Mouse (Mus musculus) heart, embryonic 12.5 days (tissue): ENCODE measurements around the gene Rftn2. TPM values are rescaled to one million over a fixed set of nuclear protein-coding genes. Genes with fewer than 3 reads are reported as not detected.

Experiments used
- ATAC-seq: fragments of 200-750 bp; cut with Nextera tagmentation; 2 replicates; pipeline ENCODE4 v1.8.0; 2017; ENCODE audit warnings: moderate TSS enrichment, moderate library complexity; ENCODE audit not compliant: insufficient number of reproducible peaks, low FRiP score
- H3K27ac ChIP-seq: fragments of 300-500 bp; sonication (generic); 2 replicates; pipeline ENCODE4 v1.5.1; 2016; ENCODE audit warnings: mild to moderate bottlenecking, moderate library complexity; ENCODE audit not compliant: poor library complexity, severe bottlenecking
- H3K27me3 ChIP-seq: fragments of 300-500 bp; sonication (generic); replicated peaks from 2 replicates; pipeline ENCODE4 v1.6.1; 2016; ENCODE audit warnings: mild to moderate bottlenecking, moderate library complexity
- H3K36me3 ChIP-seq: fragments of 300-500 bp; sonication (generic); 2 replicates; pipeline ENCODE4 v1.6.1; 2016; ENCODE audit warnings: mild to moderate bottlenecking, moderate library complexity
- H3K4me1 ChIP-seq: fragments of 300-500 bp; sonication (generic); replicated peaks from 2 replicates; pipeline ENCODE4 v1.6.1; 2016; ENCODE audit warnings: mild to moderate bottlenecking
- H3K4me2 ChIP-seq: fragments of 300-500 bp; sonication (generic); 2 replicates; pipeline ENCODE4 v1.6.1; 2016; ENCODE audit warnings: mild to moderate bottlenecking, moderate library complexity
- H3K4me3 ChIP-seq: fragments of 300-500 bp; sonication (generic); 2 replicates; pipeline ENCODE4 v1.5.1; 2016; ENCODE audit warnings: mild to moderate bottlenecking
- H3K9ac ChIP-seq: fragments of 300-500 bp; sonication (generic); 2 replicates; pipeline ENCODE4 v1.6.1; 2016; ENCODE audit warnings: mild to moderate bottlenecking, moderate library complexity
- H3K9me3 ChIP-seq: fragments of 300-500 bp; sonication (generic); replicated peaks from 2 replicates; pipeline ENCODE4 v1.6.1; 2016; ENCODE audit warnings: mild to moderate bottlenecking, moderate library complexity
- WGBS: fragments of 180-500 bp; shearing (Covaris S2); methylation state at CpG from one replicate; pipeline ENCODE4 v1.1.7; 2016; 5-methylcytosine and 5-hydroxymethylcytosine counted together
- polyA plus RNA-seq: library from polyadenylated mRNA; unstranded; fragments of >200 nt; fragmentation: Nextera tagmentation; extraction: Ambion mirVana; gene quantifications from 2 replicates; pipeline ENCODE4 v1.2.1, GENCODE M21; 2016

Rftn2 gene
- polyA plus RNA-seq, 1 experiment from 2014 or later = 6.5 TPM

- Histone ChIP-seq H3K9ac (no peak overlapping the region), H3K4me3 (no peak overlapping the region), H3K4me1 (peaks cover 14% of the 10 kb centered on the region), H3K27me3 (no peaks in the 10 kb centered on the region), H3K9me3 (no peaks in the 10 kb centered on the region), H3K36me3 (no peaks in the 10 kb centered on the region), H3K27ac (no peak overlapping the region), H3K4me2 (no peak overlapping the region)
- WGBS = 81% methylated on average over 8 of the region's 8 CpGs
- ATAC-seq = no peak
Measured at GRCm38 (mm10) chr1:55211081-55211480, 15.5 kb downstream of the Rftn2 start.

DNA sequence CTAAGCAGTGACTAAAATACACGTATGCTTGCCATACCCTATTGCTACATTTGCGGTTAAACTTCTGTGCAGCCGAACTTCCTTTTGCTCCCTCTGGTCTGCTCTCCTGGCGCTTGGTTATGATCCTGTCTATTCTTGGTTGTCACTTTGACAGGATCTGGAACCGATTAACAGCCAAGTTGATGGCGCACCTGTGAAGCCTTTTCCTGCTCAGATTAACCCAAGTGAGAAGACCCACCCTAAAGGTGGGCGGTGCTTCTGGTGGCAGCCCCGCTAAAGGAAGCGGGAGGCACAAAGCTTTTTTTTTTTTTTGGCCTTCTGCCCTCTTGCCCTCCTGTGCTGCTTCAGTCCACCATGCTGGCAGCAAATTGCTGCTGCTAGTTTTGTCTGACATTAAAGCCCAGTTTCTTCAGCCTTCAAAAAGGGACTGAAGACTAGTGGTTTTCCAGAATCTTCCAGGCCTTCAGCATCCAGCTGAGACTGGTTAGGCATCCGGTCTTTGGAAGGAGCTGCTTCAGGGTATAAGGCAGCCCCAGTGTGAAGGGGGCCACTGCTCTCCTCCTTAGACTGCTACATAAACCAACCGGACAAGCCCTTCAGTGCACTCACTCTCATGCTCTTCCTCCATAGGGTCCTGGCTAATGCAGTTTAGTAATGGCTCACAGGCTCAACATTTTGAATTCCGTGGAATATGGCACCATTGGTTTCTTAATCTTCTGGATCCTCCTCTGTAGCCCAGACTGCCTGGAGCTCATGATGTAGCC lies 16.2 kb downstream of the Rftn2 start:
- no peak overlapping the region for H3K9ac ChIP-seq
- ATAC-seq = 0 out of 2 replicates have a peak, but pooled peaks have one; percentile 29
- no peaks in the 10 kb centered on the region for H3K36me3 ChIP-seq
- no peak overlapping the region for H3K4me3 ChIP-seq
- H3K27me3 ChIP-seq = no peaks in the 10 kb centered on the region
- H3K4me2 ChIP-seq = peak overlapping the region; percentile 14
- H3K9me3 ChIP-seq = no peaks in the 10 kb centered on the region
- H3K4me1 ChIP-seq = peaks cover 14% of the 10 kb centered on the region
- no peak overlapping the region for H3K27ac ChIP-seq
- WGBS = 45% methylated on average over 12 of the region's 12 CpGs

DNA sequence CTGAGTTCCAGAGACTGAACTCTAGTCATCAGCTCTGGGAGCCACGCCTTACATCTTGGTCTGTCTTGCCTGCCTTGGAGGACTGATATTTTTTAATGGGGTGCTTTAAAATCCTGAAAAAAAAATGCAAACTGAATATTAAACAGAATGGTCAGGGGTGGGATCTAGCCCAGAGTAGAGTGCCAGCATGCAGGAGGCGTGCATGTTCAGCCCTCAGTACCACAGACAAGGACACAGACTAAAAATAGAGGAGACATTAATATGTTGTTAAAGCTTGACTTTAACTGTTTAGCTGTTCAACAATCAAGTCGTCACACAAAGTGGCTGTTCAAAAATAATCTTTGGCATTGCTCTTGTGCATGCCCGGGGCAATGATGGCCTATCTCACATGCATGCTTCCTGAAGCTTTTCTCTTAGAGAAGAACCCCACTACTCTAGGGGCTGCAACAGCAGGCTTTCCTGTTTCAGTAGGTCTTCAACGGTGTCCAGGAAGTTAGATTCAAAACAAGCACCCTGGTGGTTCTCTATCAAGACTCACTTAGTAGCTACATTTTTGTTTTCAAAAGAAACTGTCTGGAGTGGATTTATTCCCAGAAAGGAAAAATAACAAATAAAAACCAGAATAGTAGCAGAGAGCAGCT lies 18.0 kb downstream of the Rftn2 start:
- Histone ChIP-seq H3K9me3 (no peaks in the 10 kb centered on the region), H3K36me3 (peaks cover 2% of the 10 kb centered on the region; the same call in 1 of the 2 replicates), H3K4me1 (peaks cover 14% of the 10 kb centered on the region), H3K9ac (no peak overlapping the region), H3K4me3 (no peak overlapping the region), H3K4me2 (no peak overlapping the region; the same call in 1 of the 2 replicates), H3K27me3 (no peaks in the 10 kb centered on the region), H3K27ac (peak overlapping the region; percentile 62; the same call in 1 of the 2 replicates)
- WGBS = 36% methylated on average over 5 of the region's 5 CpGs
- ATAC-seq = no peak

DNA sequence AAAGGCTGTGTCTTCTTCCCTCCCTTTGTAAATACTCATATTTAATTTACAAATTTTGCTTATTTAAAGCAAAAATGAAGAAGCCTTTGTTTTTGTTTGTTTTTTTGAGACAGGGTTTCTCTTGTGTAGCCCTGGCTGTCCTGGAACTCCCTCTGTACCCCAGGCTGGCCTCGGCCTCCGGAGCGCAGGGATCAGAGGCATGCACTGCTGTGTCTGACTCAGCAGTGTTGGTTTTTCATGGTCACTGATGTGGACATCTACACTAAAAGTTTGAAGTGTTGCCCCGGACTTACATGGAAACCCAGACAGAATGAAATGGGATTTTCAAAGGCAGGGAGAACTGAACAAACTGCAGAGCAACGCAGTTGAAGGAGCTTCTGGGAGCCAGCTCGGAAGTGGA lies 19.0 kb downstream of the Rftn2 start:
- 92% methylated on average over 6 of the region's 6 CpGs for WGBS
- Histone ChIP-seq H3K9me3 (no peaks in the 10 kb centered on the region), H3K4me2 (no peak overlapping the region), H3K4me3 (no peak overlapping the region), H3K9ac (no peak overlapping the region), H3K27ac (no peak overlapping the region), H3K27me3 (no peaks in the 10 kb centered on the region), H3K4me1 (peaks cover 14% of the 10 kb centered on the region), H3K36me3 (peaks cover 5% of the 10 kb centered on the region; the same call in 1 of the 2 replicates)
- no peak for ATAC-seq

DNA sequence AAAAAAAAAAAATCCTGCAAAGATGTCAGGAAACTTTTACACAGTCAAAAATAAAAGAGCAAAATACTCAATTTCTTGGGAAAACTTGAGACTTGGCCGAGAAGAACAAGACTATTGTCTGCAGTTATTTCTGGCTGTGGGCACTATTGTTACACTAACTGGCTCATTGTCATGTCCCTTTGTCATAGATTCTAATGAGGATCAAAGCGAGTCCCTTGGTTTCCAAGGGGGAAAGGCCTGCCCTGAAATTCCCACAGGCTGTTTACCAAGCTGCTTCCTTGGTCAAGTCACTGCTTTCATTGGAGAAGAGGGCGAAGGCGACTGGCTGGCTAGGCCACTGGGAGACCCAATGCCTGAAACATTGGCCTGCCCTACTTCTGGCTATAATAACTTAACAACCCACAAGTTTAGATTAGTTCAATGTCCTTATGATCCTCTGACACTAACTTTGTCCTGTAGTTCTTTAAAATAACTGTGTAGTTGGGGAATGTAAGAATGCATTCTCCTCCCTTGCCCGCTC lies 20.7 kb downstream of the Rftn2 start:
- Histone ChIP-seq H3K4me2 (no peak overlapping the region), H3K4me3 (no peak overlapping the region), H3K9ac (no peak overlapping the region), H3K27me3 (no peaks in the 10 kb centered on the region), H3K4me1 (peaks cover 28% of the 10 kb centered on the region), H3K27ac (no peak overlapping the region), H3K9me3 (no peaks in the 10 kb centered on the region), H3K36me3 (peaks cover 5% of the 10 kb centered on the region; the same call in 1 of the 2 replicates)
- no peak for ATAC-seq
- WGBS = 71% methylated on average over 5 of the region's 5 CpGs

GRCm38 (mm10) chr1:55201850-55202752 lies 24.5 kb downstream of the Rftn2 start:
- Histone ChIP-seq H3K27me3 (no peaks in the 10 kb centered on the region), H3K27ac (peak overlapping the region; percentile 68), H3K9ac (no peak overlapping the region), H3K9me3 (no peaks in the 10 kb centered on the region), H3K36me3 (peaks cover 5% of the 10 kb centered on the region; the same call in 1 of the 2 replicates), H3K4me1 (peaks cover 19% of the 10 kb centered on the region), H3K4me2 (peak overlapping the region; percentile 17; the same call in 1 of the 2 replicates), H3K4me3 (no peak overlapping the region)
- ATAC-seq = 0 out of 2 replicates have a peak, but pooled peaks have one; percentile 29
- WGBS = 53% methylated on average over 18 of the region's 18 CpGs

GRCm38 (mm10) chr1:55198719-55199118 lies 27.9 kb downstream of the Rftn2 start:
- Histone ChIP-seq H3K4me1 (peaks cover 26% of the 10 kb centered on the region), H3K9me3 (no peaks in the 10 kb centered on the region), H3K4me2 (no peak overlapping the region), H3K27ac (no peak overlapping the region), H3K4me3 (no peak overlapping the region), H3K27me3 (no peaks in the 10 kb centered on the region), H3K9ac (no peak overlapping the region), H3K36me3 (peaks cover 3% of the 10 kb centered on the region; the same call in 1 of the 2 replicates)
- no peak for ATAC-seq
- 36% methylated on average over 3 of the region's 3 CpGs for WGBS

DNA sequence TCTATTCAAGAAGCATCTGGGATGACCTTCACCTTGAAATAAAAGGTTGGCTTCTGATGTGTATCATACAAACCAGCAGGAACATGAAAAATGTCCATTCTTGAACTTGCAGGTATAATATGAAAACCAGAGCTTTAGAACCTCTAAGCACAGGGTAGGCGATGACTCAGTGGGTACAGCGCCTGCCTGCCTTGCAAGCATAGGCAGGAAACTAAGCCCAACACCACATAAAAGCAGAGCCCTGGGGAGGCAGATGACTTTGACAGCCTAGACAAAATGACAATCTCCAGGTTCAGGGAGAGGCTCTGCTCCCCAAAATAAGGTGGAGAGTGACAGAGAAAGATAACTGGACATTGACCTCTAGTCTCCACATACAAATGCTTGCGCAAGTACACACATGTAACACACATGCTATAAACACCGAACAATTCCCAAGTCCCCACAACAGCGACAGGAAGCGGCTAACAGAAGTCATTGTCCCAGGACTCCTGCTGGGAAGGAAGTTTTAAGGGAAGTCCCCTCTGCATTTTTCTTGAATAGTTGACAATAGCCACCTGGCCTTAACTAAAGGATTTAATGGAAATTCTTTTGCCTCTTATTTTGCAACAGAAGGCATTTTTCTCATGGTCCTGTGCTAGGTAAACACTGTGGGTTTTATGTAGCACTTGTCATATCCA lies 30.1 kb downstream of the Rftn2 start:
- Histone ChIP-seq H3K36me3 (no peaks in the 10 kb centered on the region), H3K9ac (no peak overlapping the region), H3K4me1 (peaks cover 31% of the 10 kb centered on the region), H3K27ac (no peak overlapping the region), H3K4me3 (no peak overlapping the region), H3K9me3 (no peaks in the 10 kb centered on the region), H3K4me2 (no peak overlapping the region), H3K27me3 (no peaks in the 10 kb centered on the region)
- ATAC-seq = no peak
- 44% methylated on average over 6 of the region's 6 CpGs for WGBS

DNA sequence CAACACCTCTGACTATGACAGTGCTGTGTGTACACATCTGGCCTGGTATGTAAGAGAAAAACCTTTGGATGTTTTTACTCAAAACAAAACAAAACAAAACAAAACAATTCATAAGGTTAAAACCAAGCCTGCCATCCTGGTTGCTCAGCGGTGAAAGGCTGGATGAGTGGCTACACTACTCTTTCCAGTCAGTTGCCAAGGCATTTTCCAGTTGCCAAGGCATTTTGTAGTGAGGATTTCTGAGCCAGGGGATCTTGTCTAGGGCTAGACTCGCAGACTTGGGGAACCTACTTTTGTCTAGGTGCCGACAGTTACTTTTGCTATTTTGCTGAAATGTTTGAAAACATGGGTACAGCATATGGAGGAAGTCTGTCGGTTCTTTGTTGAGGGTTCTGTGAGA lies 31.6 kb downstream of the Rftn2 start:
- no peak for ATAC-seq
- no peak overlapping the region for H3K9ac ChIP-seq
- no peaks in the 10 kb centered on the region for H3K9me3 ChIP-seq
- no peak overlapping the region for H3K27ac ChIP-seq
- no peaks in the 10 kb centered on the region for H3K27me3 ChIP-seq
- 70% methylated on average over 4 of the region's 4 CpGs for WGBS
- H3K4me2 ChIP-seq = no peak overlapping the region
- H3K36me3 ChIP-seq = no peaks in the 10 kb centered on the region
- H3K4me1 ChIP-seq = peaks cover 29% of the 10 kb centered on the region
- H3K4me3 ChIP-seq = no peak overlapping the region
